Mouse (Mus musculus): Measurements from ENCODE around the gene Tspan5. TPM values are rescaled to one million over a fixed set of nuclear protein-coding genes. Genes with fewer than 3 reads are reported as not detected.

Gene Tspan5
- polyA plus RNA-seq, 1 experiment from 2014 or later: 12.5 TPM

- H3K4me1 ChIP-seq (replicated peaks; ENCODE audit: control insufficient read depth, insufficient read depth, low read length): peaks cover 3% of the 10 kb centered on the region
- DNase-seq (ENCODE audit: low spot score) (no peak), ATAC-seq (replicated peaks; ENCODE audit: low FRiP score) (no peak)
- H3K9me3 ChIP-seq (ENCODE audit: control insufficient read depth, low read length): no peaks in the 10 kb centered on the region
- H3K9ac ChIP-seq (ENCODE audit: low read depth, low read length): no peak overlapping the region
- H3K27ac ChIP-seq (ENCODE audit: low read depth, low read length): no peak overlapping the region
- no peaks in the 10 kb centered on the region for H3K27me3 ChIP-seq (replicated peaks; ENCODE audit: control insufficient read depth, insufficient read depth, low read length)
- 65% methylated on average over 7 of the region's 7 CpGs for WGBS
- no peak overlapping the region for H3K4me2 ChIP-seq
- H3K4me3 ChIP-seq (ENCODE audit: low read depth, low read length): no peak overlapping the region
- no peaks in the 10 kb centered on the region for H3K36me3 ChIP-seq (ENCODE audit: control insufficient read depth, insufficient read depth, low read length)
Measured at GRCm38 (mm10) chr3:138815127-138815837, 73.3 kb downstream of the Tspan5 start.

DNA sequence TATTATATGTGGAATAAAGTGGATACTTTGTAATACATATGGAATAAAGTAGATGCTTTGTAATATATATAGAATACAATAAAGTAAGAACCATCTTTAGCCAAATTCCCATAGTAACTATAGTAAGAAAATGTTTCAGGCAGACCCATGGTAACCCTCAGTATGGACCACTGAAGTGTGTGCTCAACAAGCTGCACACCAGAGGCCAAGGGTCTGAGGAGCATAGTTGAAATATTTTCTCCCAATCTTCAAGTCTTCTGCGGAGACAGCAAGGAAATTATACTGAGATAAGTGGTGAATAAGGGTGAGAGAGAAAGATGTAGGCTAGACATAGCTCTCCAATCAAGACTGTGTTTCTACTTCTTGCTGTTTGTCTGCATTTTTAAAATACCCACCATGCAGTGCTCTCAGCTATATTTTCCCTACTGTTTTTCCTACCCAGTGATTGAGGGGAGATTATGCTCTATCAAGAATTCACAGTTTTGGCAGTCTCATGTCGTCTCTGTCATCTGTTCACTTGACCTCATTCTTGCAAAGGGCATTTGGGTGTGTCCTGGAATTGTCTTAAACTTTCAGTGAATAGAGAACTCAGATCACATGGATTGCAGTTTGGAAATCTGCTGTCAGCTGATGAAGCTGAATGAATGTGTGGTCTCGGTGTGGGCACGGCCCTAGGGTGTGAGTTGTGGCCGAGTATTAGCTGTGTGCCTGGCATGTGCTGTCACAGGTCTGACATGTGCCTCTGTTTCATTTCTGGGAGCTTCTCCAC lies 75.1 kb downstream of the Tspan5 start:
- Histone ChIP-seq H3K36me3 (ENCODE audit: control insufficient read depth, insufficient read depth, low read length) (no peaks in the 10 kb centered on the region), H3K4me1 (replicated peaks; ENCODE audit: control insufficient read depth, insufficient read depth, low read length) (peaks cover 3% of the 10 kb centered on the region), H3K4me2 (no peak overlapping the region), H3K9ac (ENCODE audit: low read depth, low read length) (no peak overlapping the region), H3K27me3 (replicated peaks; ENCODE audit: control insufficient read depth, insufficient read depth, low read length) (no peaks in the 10 kb centered on the region), H3K27ac (ENCODE audit: low read depth, low read length) (no peak overlapping the region), H3K9me3 (ENCODE audit: control insufficient read depth, low read length) (no peaks in the 10 kb centered on the region), H3K4me3 (ENCODE audit: low read depth, low read length) (no peak overlapping the region)
- ATAC-seq (replicated peaks; ENCODE audit: low FRiP score) (no peak), DNase-seq (ENCODE audit: low spot score) (no peak)
- WGBS: 63% methylated on average over 5 of the region's 5 CpGs

- H3K9me3 ChIP-seq (ENCODE audit: control insufficient read depth, low read length): no peaks in the 10 kb centered on the region
- H3K4me1 ChIP-seq (replicated peaks; ENCODE audit: control insufficient read depth, insufficient read depth, low read length): peaks cover 3% of the 10 kb centered on the region
- no peak overlapping the region for H3K4me2 ChIP-seq
- H3K36me3 ChIP-seq (ENCODE audit: control insufficient read depth, insufficient read depth, low read length): no peaks in the 10 kb centered on the region
- no peaks in the 10 kb centered on the region for H3K27me3 ChIP-seq (replicated peaks; ENCODE audit: control insufficient read depth, insufficient read depth, low read length)
- no peak overlapping the region for H3K27ac ChIP-seq (ENCODE audit: low read depth, low read length)
- H3K9ac ChIP-seq (ENCODE audit: low read depth, low read length): no peak overlapping the region
- 81% methylated on average over 6 of the region's 6 CpGs for WGBS
- ATAC-seq (replicated peaks; ENCODE audit: low FRiP score): no peak
- H3K4me3 ChIP-seq (ENCODE audit: low read depth, low read length): no peak overlapping the region
- DNase-seq (ENCODE audit: low spot score): no peak
Measured at GRCm38 (mm10) chr3:138819862-138820261, 77.9 kb downstream of the Tspan5 start.

DNA sequence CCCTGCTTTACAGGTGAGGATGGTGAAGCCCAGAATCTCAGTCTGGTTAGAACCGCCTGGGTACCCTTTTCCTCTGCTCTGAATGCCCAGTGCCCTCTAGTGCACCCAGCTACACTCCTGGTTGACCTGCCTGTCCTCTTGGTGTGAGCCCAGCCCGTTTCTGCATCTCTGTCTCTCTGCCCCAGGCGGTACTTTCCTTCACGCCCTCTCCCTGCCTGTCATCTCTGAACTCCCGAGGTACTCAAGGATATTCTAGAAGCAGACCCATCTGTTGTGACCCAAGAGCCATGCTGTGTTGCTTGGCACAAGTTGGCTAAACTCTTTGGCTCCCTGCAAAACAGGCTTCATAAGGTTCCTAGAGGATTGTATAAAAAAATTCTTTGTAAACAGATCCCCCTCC lies 78.3 kb downstream of the Tspan5 start:
- no peak overlapping the region for H3K4me2 ChIP-seq
- H3K4me1 ChIP-seq (replicated peaks; ENCODE audit: control insufficient read depth, insufficient read depth, low read length): peaks cover 3% of the 10 kb centered on the region
- H3K27ac ChIP-seq (ENCODE audit: low read depth, low read length): no peak overlapping the region
- no peaks in the 10 kb centered on the region for H3K9me3 ChIP-seq (ENCODE audit: control insufficient read depth, low read length)
- no peak for ATAC-seq (replicated peaks; ENCODE audit: low FRiP score)
- no peak overlapping the region for H3K9ac ChIP-seq (ENCODE audit: low read depth, low read length)
- no peak for DNase-seq (ENCODE audit: low spot score)
- no peak overlapping the region for H3K4me3 ChIP-seq (ENCODE audit: low read depth, low read length)
- no peaks in the 10 kb centered on the region for H3K36me3 ChIP-seq (ENCODE audit: control insufficient read depth, insufficient read depth, low read length)
- WGBS: 76% methylated on average over 5 of the region's 5 CpGs
- no peaks in the 10 kb centered on the region for H3K27me3 ChIP-seq (replicated peaks; ENCODE audit: control insufficient read depth, insufficient read depth, low read length)

GRCm38 (mm10) chr3:138821886-138822445 lies 80.0 kb downstream of the Tspan5 start:
- no peak overlapping the region for H3K27ac ChIP-seq (ENCODE audit: low read depth, low read length)
- ATAC-seq (replicated peaks; ENCODE audit: low FRiP score): no peak
- WGBS: 66% methylated on average over 5 of the region's 5 CpGs
- no peak overlapping the region for H3K4me2 ChIP-seq
- no peaks in the 10 kb centered on the region for H3K27me3 ChIP-seq (replicated peaks; ENCODE audit: control insufficient read depth, insufficient read depth, low read length)
- peaks cover 3% of the 10 kb centered on the region for H3K4me1 ChIP-seq (replicated peaks; ENCODE audit: control insufficient read depth, insufficient read depth, low read length)
- H3K4me3 ChIP-seq (ENCODE audit: low read depth, low read length): no peak overlapping the region
- H3K9ac ChIP-seq (ENCODE audit: low read depth, low read length): no peak overlapping the region
- no peaks in the 10 kb centered on the region for H3K36me3 ChIP-seq (ENCODE audit: control insufficient read depth, insufficient read depth, low read length)
- DNase-seq (ENCODE audit: low spot score): no peak
- no peaks in the 10 kb centered on the region for H3K9me3 ChIP-seq (ENCODE audit: control insufficient read depth, low read length)

DNA sequence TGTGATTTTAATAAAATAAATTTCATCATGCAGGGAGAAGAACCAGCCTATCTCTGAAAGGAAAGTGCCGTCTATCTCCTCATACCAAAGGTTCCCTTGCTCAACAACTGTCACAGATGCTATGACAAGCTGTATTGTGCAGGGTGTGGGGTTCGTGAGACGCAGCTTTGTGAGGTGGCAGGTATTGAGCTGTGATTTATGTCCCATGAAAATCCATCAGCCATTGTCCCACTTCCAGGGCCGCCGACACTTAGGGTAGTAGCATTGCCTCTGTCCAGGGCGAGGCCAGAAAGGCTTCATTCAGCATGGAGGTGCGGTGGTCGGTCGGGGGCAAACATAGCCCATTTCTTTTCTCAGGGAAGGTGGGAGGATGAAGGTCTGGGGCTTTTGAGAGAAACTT lies 81.9 kb downstream of the Tspan5 start:
- no peak for ATAC-seq (replicated peaks; ENCODE audit: low FRiP score)
- H3K4me2 ChIP-seq: no peak overlapping the region
- H3K9ac ChIP-seq (ENCODE audit: low read depth, low read length): no peak overlapping the region
- H3K27ac ChIP-seq (ENCODE audit: low read depth, low read length): no peak overlapping the region
- H3K27me3 ChIP-seq (replicated peaks; ENCODE audit: control insufficient read depth, insufficient read depth, low read length): no peaks in the 10 kb centered on the region
- no peaks in the 10 kb centered on the region for H3K4me1 ChIP-seq (replicated peaks; ENCODE audit: control insufficient read depth, insufficient read depth, low read length)
- H3K36me3 ChIP-seq (ENCODE audit: control insufficient read depth, insufficient read depth, low read length): no peaks in the 10 kb centered on the region
- H3K4me3 ChIP-seq (ENCODE audit: low read depth, low read length): no peak overlapping the region
- H3K9me3 ChIP-seq (ENCODE audit: control insufficient read depth, low read length): no peaks in the 10 kb centered on the region
- 89% methylated on average over 9 of the region's 9 CpGs for WGBS
- DNase-seq (ENCODE audit: low spot score): no peak

DNA sequence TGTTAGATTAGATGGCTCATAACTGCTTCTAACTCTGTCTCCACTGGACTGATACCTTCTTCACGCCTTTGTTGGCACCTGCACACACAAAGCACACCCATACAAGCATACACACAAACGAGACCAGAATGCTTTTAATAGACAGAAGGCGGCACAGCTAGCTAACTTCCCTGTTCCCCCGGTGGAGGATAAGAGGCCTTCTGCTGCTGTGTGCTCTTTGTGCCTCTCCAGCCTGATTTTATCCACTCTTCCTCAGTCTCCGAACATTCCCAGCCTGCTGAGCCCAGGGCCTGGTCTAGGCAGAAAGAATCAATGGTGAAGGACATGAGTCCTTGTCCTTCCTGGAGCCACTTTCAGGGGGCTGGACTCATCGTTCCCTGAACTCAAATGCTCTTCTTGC lies 83.3 kb downstream of the Tspan5 start:
- Histone ChIP-seq H3K4me1 (replicated peaks; ENCODE audit: control insufficient read depth, insufficient read depth, low read length) (no peaks in the 10 kb centered on the region), H3K4me3 (ENCODE audit: low read depth, low read length) (no peak overlapping the region), H3K36me3 (ENCODE audit: control insufficient read depth, insufficient read depth, low read length) (no peaks in the 10 kb centered on the region), H3K9ac (ENCODE audit: low read depth, low read length) (no peak overlapping the region), H3K27ac (ENCODE audit: low read depth, low read length) (no peak overlapping the region), H3K4me2 (no peak overlapping the region), H3K9me3 (ENCODE audit: control insufficient read depth, low read length) (no peaks in the 10 kb centered on the region), H3K27me3 (replicated peaks; ENCODE audit: control insufficient read depth, insufficient read depth, low read length) (no peaks in the 10 kb centered on the region)
- no peak for ATAC-seq (replicated peaks; ENCODE audit: low FRiP score)
- 69% methylated on average over 6 of the region's 6 CpGs for WGBS
- no peak for DNase-seq (ENCODE audit: low spot score)

DNA sequence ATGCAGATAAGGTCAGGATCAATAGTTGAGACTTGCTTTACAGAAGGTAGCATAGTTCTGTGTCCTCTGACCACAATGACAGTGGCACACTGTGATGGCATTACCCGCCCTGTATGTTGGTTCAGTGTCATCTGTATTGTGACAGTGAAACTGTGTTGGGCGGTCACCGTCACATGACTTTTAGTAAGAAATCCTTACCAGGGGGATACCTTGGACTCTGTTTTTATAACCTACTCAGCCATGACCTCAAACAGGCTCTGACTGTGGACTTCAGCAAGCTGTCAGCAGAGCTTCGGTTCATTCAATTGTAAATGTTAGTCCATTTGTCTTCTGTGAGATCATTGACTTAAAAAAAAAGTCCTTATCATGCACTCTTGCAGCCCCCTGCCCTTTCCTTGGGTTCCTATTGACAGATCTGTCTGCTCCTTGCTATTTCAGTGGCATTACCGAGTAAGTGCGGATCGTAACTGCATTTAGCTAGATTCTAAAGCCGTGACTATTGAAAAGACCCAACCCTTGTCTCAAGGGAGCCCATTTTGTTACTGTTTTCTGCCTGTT lies 84.3 kb downstream of the Tspan5 start:
- H3K27me3 ChIP-seq (replicated peaks; ENCODE audit: control insufficient read depth, insufficient read depth, low read length): no peaks in the 10 kb centered on the region
- H3K27ac ChIP-seq (ENCODE audit: low read depth, low read length): no peak overlapping the region
- no peak overlapping the region for H3K4me2 ChIP-seq
- H3K9me3 ChIP-seq (ENCODE audit: control insufficient read depth, low read length): no peaks in the 10 kb centered on the region
- 81% methylated on average over 8 of the region's 8 CpGs for WGBS
- no peaks in the 10 kb centered on the region for H3K4me1 ChIP-seq (replicated peaks; ENCODE audit: control insufficient read depth, insufficient read depth, low read length)
- H3K9ac ChIP-seq (ENCODE audit: low read depth, low read length): no peak overlapping the region
- H3K4me3 ChIP-seq (ENCODE audit: low read depth, low read length): no peak overlapping the region
- H3K36me3 ChIP-seq (ENCODE audit: control insufficient read depth, insufficient read depth, low read length): no peaks in the 10 kb centered on the region
- DNase-seq (ENCODE audit: low spot score): no peak
- ATAC-seq (replicated peaks; ENCODE audit: low FRiP score): no peak

Data from liver, embryonic 11.5 days (tissue).